25 mouse cellular contexts compared by ENCODE assay signal in the genomic region with DNA sequence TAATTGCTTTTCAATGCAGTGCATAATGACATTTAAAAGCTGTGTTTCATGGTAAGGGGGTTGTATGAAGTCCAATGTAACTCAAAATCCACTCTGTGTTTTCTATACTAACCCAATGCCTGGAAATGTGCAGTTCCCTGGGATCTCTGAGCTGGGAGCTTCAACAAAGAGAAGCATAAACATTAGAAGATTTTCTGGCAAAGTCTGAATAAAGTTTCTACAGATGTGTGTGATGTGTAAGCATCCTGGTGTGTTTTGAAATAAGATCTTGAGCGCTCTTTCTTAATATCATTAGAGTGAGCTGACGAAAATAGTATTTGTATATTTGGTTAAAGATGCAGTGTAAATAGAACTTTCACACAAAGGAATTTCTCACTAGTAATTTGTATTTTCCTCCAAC.
DNase-seq lines count a peak whose midpoint lies in the region; ATAC-seq and TF ChIP-seq lines count a peak whose summit lies in the region.
"Had no signal": no experiment of that assay in that cellular context is flagged by ENCODE, and none has a peak within 500 bp of the region (broad histone marks: within the 10 kb centered on the region; RNA-seq: fewer than 3 reads in every experiment).

No protein-coding gene starts in this region.

- H3K4me2 ChIP-seq in embryonic facial prominence, embryonic 14.5 days (ENCODE audit: low read depth, low read length): no peak overlapping the region
- H3K4me2 ChIP-seq in intestine, embryonic 14.5 days (ENCODE audit: low read length): no peak overlapping the region
- H3K4me2 ChIP-seq in intestine, postnatal 0 days (replicated peaks; ENCODE audit: low read depth): no peak overlapping the region
- no peak overlapping the region for H3K4me2 ChIP-seq in lung, embryonic 15.5 days
- H3K4me2 ChIP-seq in lung, postnatal 0 days (replicated peaks; ENCODE audit: low read depth, low read length): no peak overlapping the region
- H3K4me2 ChIP-seq: embryonic facial prominence, embryonic 13.5 days; forebrain, embryonic 13.5 days; forebrain, embryonic 15.5 days had no signal

- H3K27me3 ChIP-seq in embryonic facial prominence, embryonic 14.5 days (replicated peaks; ENCODE audit: control insufficient read depth, insufficient read depth, low read length): no peaks in the 10 kb centered on the region
- no peaks in the 10 kb centered on the region for H3K27me3 ChIP-seq in embryonic facial prominence, embryonic 10.5 days (replicated peaks; ENCODE audit: low read depth, poor library complexity, severe bottlenecking)
- no peaks in the 10 kb centered on the region for H3K27me3 ChIP-seq in intestine, embryonic 14.5 days (replicated peaks; ENCODE audit: control insufficient read depth, insufficient read depth, low read length)
- H3K27me3 ChIP-seq in intestine, postnatal 0 days (replicated peaks; ENCODE audit: control insufficient read depth, insufficient read depth, low read length): no peaks in the 10 kb centered on the region
- H3K27me3 ChIP-seq in lung, embryonic 15.5 days: no peaks in the 10 kb centered on the region
- no peaks in the 10 kb centered on the region for H3K27me3 ChIP-seq in lung, postnatal 0 days (replicated peaks; ENCODE audit: insufficient read depth, low read length)
- H3K27me3 ChIP-seq: CH12.LX; embryonic facial prominence, embryonic 13.5 days; forebrain, embryonic 13.5 days; forebrain, embryonic 15.5 days had no signal

- no peaks in the 10 kb centered on the region for H3K36me3 ChIP-seq in embryonic facial prominence, embryonic 14.5 days (ENCODE audit: control insufficient read depth, insufficient read depth, low read length)
- no peaks in the 10 kb centered on the region for H3K36me3 ChIP-seq in embryonic facial prominence, embryonic 10.5 days (replicated peaks)
- no peaks in the 10 kb centered on the region for H3K36me3 ChIP-seq in intestine, embryonic 14.5 days (ENCODE audit: control insufficient read depth, insufficient read depth, low read length)
- no peaks in the 10 kb centered on the region for H3K36me3 ChIP-seq in intestine, postnatal 0 days (ENCODE audit: control insufficient read depth, insufficient read depth)
- H3K36me3 ChIP-seq in lung, embryonic 15.5 days: no peaks in the 10 kb centered on the region
- no peaks in the 10 kb centered on the region for H3K36me3 ChIP-seq in lung, postnatal 0 days (ENCODE audit: insufficient read depth, low read length)
- H3K36me3 ChIP-seq: embryonic facial prominence, embryonic 13.5 days; forebrain, embryonic 15.5 days; G1E had no signal

- H3K4me1 ChIP-seq in embryonic facial prominence, embryonic 14.5 days (ENCODE audit: control insufficient read depth, insufficient read depth, low read length): peaks cover 8% of the 10 kb centered on the region
- H3K4me1 ChIP-seq in embryonic facial prominence, embryonic 10.5 days: peaks cover 16% of the 10 kb centered on the region
- peaks cover 14% of the 10 kb centered on the region for H3K4me1 ChIP-seq in intestine, embryonic 14.5 days (replicated peaks; ENCODE audit: control insufficient read depth, insufficient read depth, low read length)
- no peaks in the 10 kb centered on the region for H3K4me1 ChIP-seq in intestine, postnatal 0 days (replicated peaks; ENCODE audit: control insufficient read depth, insufficient read depth, low read length)
- H3K4me1 ChIP-seq in lung, embryonic 15.5 days: peaks cover 9% of the 10 kb centered on the region
- H3K4me1 ChIP-seq in lung, postnatal 0 days (ENCODE audit: insufficient read depth, low read depth, low read length): no peaks in the 10 kb centered on the region

- WGBS in embryonic facial prominence, embryonic 14.5 days: 60% methylated on average over 2 of the region's 2 CpGs
- 79% methylated on average over 2 of the region's 2 CpGs for WGBS in embryonic facial prominence, embryonic 10.5 days
- 58% methylated on average over 2 of the region's 2 CpGs for WGBS in intestine, embryonic 14.5 days
- whole genome bisulfite sequencing in intestine, postnatal 0 days: 62% methylated on average over 2 of the region's 2 CpGs
- 49% methylated on average over 2 of the region's 2 CpGs for WGBS in lung, embryonic 15.5 days
- 45% methylated on average over 2 of the region's 2 CpGs for WGBS in lung, postnatal 0 days

- H3K27ac ChIP-seq in embryonic facial prominence, embryonic 14.5 days (replicated peaks; ENCODE audit: low read depth, low read length): no peak overlapping the region
- H3K27ac ChIP-seq in embryonic facial prominence, embryonic 10.5 days (replicated peaks): no peak overlapping the region
- H3K27ac ChIP-seq in intestine, embryonic 14.5 days (ENCODE audit: low read depth): peak overlapping the region; percentile 18; the same call in 1 of the 2 replicates
- no peak overlapping the region for H3K27ac ChIP-seq in intestine, postnatal 0 days (ENCODE audit: low read depth, low read length)
- no peak overlapping the region for H3K27ac ChIP-seq in lung, embryonic 15.5 days
- no peak overlapping the region for H3K27ac ChIP-seq in lung, postnatal 0 days (ENCODE audit: low read length)
- H3K27ac ChIP-seq: embryonic facial prominence, embryonic 13.5 days; forebrain, embryonic 13.5 days; forebrain, embryonic 15.5 days had no signal

- no peak overlapping the region for H3K9ac ChIP-seq in embryonic facial prominence, embryonic 14.5 days (ENCODE audit: low read depth, low read length)
- no peak overlapping the region for H3K9ac ChIP-seq in intestine, embryonic 14.5 days (ENCODE audit: low read length)
- H3K9ac ChIP-seq in intestine, postnatal 0 days (ENCODE audit: low read depth, low read length): no peak overlapping the region
- H3K9ac ChIP-seq in lung, embryonic 15.5 days: no peak overlapping the region
- H3K9ac ChIP-seq in lung, postnatal 0 days (replicated peaks; ENCODE audit: low read depth): no peak overlapping the region
- H3K9ac ChIP-seq: embryonic facial prominence, embryonic 13.5 days; forebrain, embryonic 13.5 days; forebrain, embryonic 15.5 days had no signal

- no peak for TF ChIP-seq CTCF in intestine, postnatal 0 days (IDR thresholded peaks at IDR 0.05; ENCODE audit: low read depth)
- no peak for TF ChIP-seq CTCF in lung, postnatal 0 days (IDR thresholded peaks at IDR 0.05)

- peak; percentile 32 for DNase-seq in embryonic facial prominence, embryonic 14.5 days (ENCODE audit: low spot score)
- no peak for DNase-seq in embryonic facial prominence, embryonic 10.5 days (ENCODE audit: low spot score)
- DNase-seq in intestine, embryonic 14.5 days (ENCODE audit: low spot score): no peak
- DNase-seq in lung, postnatal 10 days: no peak
- DNase-seq in lung, postnatal 0 days (ENCODE audit: low spot score): peak; percentile 36
- DNase-seq in lung, postnatal 14 days: no peak
- DNase-seq: adrenal gland, adult 8-10 months; adrenal gland, postnatal 14 days; adrenal gland, postnatal 36 days; B cell, adult 2 months; cerebellum, adult 11-12 months; cerebellum, adult 2 months; cerebellum, adult 9-10 months; cerebellum, postnatal 10 days; cerebellum, postnatal 25 days had no signal

- H3K9me3 ChIP-seq in embryonic facial prominence, embryonic 14.5 days (ENCODE audit: control insufficient read depth, low read length): no peaks in the 10 kb centered on the region
- H3K9me3 ChIP-seq in embryonic facial prominence, embryonic 10.5 days: no peaks in the 10 kb centered on the region
- no peaks in the 10 kb centered on the region for H3K9me3 ChIP-seq in intestine, embryonic 14.5 days (ENCODE audit: control insufficient read depth, low read length)
- H3K9me3 ChIP-seq in intestine, postnatal 0 days (ENCODE audit: control insufficient read depth): no peaks in the 10 kb centered on the region
- no peaks in the 10 kb centered on the region for H3K9me3 ChIP-seq in lung, embryonic 15.5 days
- no peaks in the 10 kb centered on the region for H3K9me3 ChIP-seq in lung, postnatal 0 days (ENCODE audit: low read length)
- H3K9me3 ChIP-seq: embryonic facial prominence, embryonic 13.5 days; forebrain, embryonic 13.5 days; forebrain, embryonic 15.5 days had no signal

- no peak for ATAC-seq in embryonic facial prominence, embryonic 14.5 days (ENCODE audit: low read depth)
- ATAC-seq in intestine, embryonic 14.5 days (replicated peaks; ENCODE audit: low FRiP score, low TSS enrichment, low read depth): no peak
- ATAC-seq in intestine, postnatal 0 days: no peak
- peak; percentile 39; the same call in 1 of the 2 replicates for ATAC-seq in lung, embryonic 15.5 days (ENCODE audit: borderline replicate concordance, extremely low read depth, low FRiP score, low TSS enrichment)
- ATAC-seq in lung, postnatal 0 days: no peak
- ATAC-seq: activated CD4-positive, CD25-positive, alpha-beta regulatory T cell, adult 4 months; CD4-positive, CD25-positive, alpha-beta regulatory T cell, adult 4 months; forebrain, embryonic 13.5 days; forebrain, embryonic 15.5 days; Patski had no signal

- no peak overlapping the region for H3K4me3 ChIP-seq in embryonic facial prominence, embryonic 14.5 days (ENCODE audit: low read depth, low read length)
- H3K4me3 ChIP-seq in embryonic facial prominence, embryonic 10.5 days: no peak overlapping the region
- H3K4me3 ChIP-seq in intestine, embryonic 14.5 days (ENCODE audit: low read depth, low read length): no peak overlapping the region
- no peak overlapping the region for H3K4me3 ChIP-seq in intestine, postnatal 0 days (ENCODE audit: low read depth, low read length)
- H3K4me3 ChIP-seq in lung, embryonic 15.5 days: no peak overlapping the region
- H3K4me3 ChIP-seq in lung, postnatal 0 days (ENCODE audit: low read depth, low read length): no peak overlapping the region
- H3K4me3 ChIP-seq: embryonic facial prominence, embryonic 13.5 days; forebrain, embryonic 13.5 days; forebrain, embryonic 15.5 days had no signal

- TF ChIP-seq EP300 in lung, postnatal 0 days (IDR thresholded peaks at IDR 0.05): no peak

Comparison
In these comparisons a context has a peak if more than half of its experiments do, and no peak if none do; other contexts are left out.
1. DNase-seq: peak in embryonic facial prominence, embryonic 14.5 days (single experiment) and lung, postnatal 0 days (single experiment); none in embryonic facial prominence, embryonic 10.5 days (single experiment), intestine, embryonic 14.5 days (single experiment), lung, postnatal 10 days (single experiment) and lung, postnatal 14 days (single experiment).